Mouse (Mus musculus): ENCODE data around the gene Rybp. TPM values are rescaled to one million over a fixed set of nuclear protein-coding genes. Genes with fewer than 3 reads are reported as not detected.

Gene Rybp
- total RNA-seq, 1 experiment from 2014 or later, result 25.2 TPM

- DNase-seq, result no peak
Measured at GRCm38 (mm10) chr6:100219971-100220370, 67.3 kb downstream of the Rybp start.

- DNase-seq, result peak; percentile 82
Measured at GRCm38 (mm10) chr6:100218541-100219341, 68.5 kb downstream of the Rybp start.

- DNase-seq, result no peak
Measured at GRCm38 (mm10) chr6:100217507-100217906, 69.8 kb downstream of the Rybp start.

GRCm38 (mm10) chr6:100216945-100217344, 70.3 kb downstream of the Rybp start:
- no peak for DNase-seq

GRCm38 (mm10) chr6:100215809-100216208, 71.5 kb downstream of the Rybp start:
- DNase-seq, result no peak

GRCm38 (mm10) chr6:100214132-100214913, 73.0 kb downstream of the Rybp start:
- DNase-seq, result no peak

GRCm38 (mm10) chr6:100213596-100213995, 73.7 kb downstream of the Rybp start:
- no peak for DNase-seq

- no peak for DNase-seq
Measured at GRCm38 (mm10) chr6:100212820-100213219, 74.5 kb downstream of the Rybp start.

GRCm38 (mm10) chr6:100211646-100212045, 75.6 kb downstream of the Rybp start:
- DNase-seq, result no peak

- no peak for DNase-seq
Measured at GRCm38 (mm10) chr6:100210517-100210916, 76.8 kb downstream of the Rybp start.

- no peak for DNase-seq
Measured at GRCm38 (mm10) chr6:100206741-100207275, 80.5 kb downstream of the Rybp start.

- no peak for DNase-seq
Measured at GRCm38 (mm10) chr6:100206261-100206660, 81.0 kb downstream of the Rybp start.

GRCm38 (mm10) chr6:100204436-100204835, 82.8 kb downstream of the Rybp start:
- DNase-seq, result peak; percentile 69

- DNase-seq, result no peak
Measured at GRCm38 (mm10) chr6:100203492-100203891, 83.8 kb downstream of the Rybp start.

- no peak for DNase-seq
Measured at GRCm38 (mm10) chr6:100202091-100202490, 85.2 kb downstream of the Rybp start.

- no peak for DNase-seq
Measured at GRCm38 (mm10) chr6:100197102-100197501, 90.2 kb downstream of the Rybp start.

- DNase-seq, result peak; percentile 63
Measured at GRCm38 (mm10) chr6:100195870-100196409, 91.3 kb downstream of the Rybp start.

- no peak for DNase-seq
Measured at GRCm38 (mm10) chr6:100195091-100195490, 92.2 kb downstream of the Rybp start.

- DNase-seq, result no peak
Measured at GRCm38 (mm10) chr6:100193760-100194159, 93.5 kb downstream of the Rybp start.

GRCm38 (mm10) chr6:100192691-100193229, 94.5 kb downstream of the Rybp start:
- no peak for DNase-seq

- DNase-seq, result no peak
Measured at GRCm38 (mm10) chr6:100190803-100191559, 96.3 kb downstream of the Rybp start.

- no peak for DNase-seq
Measured at GRCm38 (mm10) chr6:100190310-100190709, 97.0 kb downstream of the Rybp start.
